12 mouse cellular contexts compared by ENCODE assay signal in genomic region chr10:20112026-20112973, GRCm38 (mm10). TPM values are rescaled to one million over a fixed set of nuclear protein-coding genes. Genes with fewer than 3 reads are reported as not detected.
DNase-seq lines count a peak whose midpoint lies in the region; ATAC-seq and TF ChIP-seq lines count a peak whose summit lies in the region.
"Had no signal": no experiment of that assay in that cellular context is flagged by ENCODE, and none has a peak within 500 bp of the region (broad histone marks: within the 10 kb centered on the region; RNA-seq: fewer than 3 reads in every experiment).

No protein-coding gene starts in this region.

- peak; percentile 53 for DNase-seq in limb, embryonic 14.5 days (ENCODE audit: low spot score)
- no peak for DNase-seq in limb, embryonic 10.5 days (ENCODE audit: low spot score)
- DNase-seq in brain, adult 2 months (ENCODE audit: low read depth, low spot score): peak; percentile 69
- peak; percentile 48 for DNase-seq in cerebellum, adult 11-12 months
- DNase-seq in left cerebral cortex, postnatal 25 days (ENCODE audit: low spot score in 2 of 2): peak; percentile 36 to 55
- DNase-seq in thymus, adult 2 months: no peak
- DNase-seq in spleen, adult 18-20 months: no peak
- no peak for DNase-seq in urinary bladder, postnatal 10 days (ENCODE audit: low spot score)
- DNase-seq: adrenal gland, adult 8-10 months; thymus, adult 18-20 months had no signal

- WGBS in limb, embryonic 14.5 days: 68% methylated on average over 18 of the region's 18 CpGs
- WGBS in limb, embryonic 10.5 days: 84% methylated on average over 18 of the region's 18 CpGs
- WGBS in thymus, adult 2 months: 93% methylated on average over 18 of the region's 18 CpGs

- H3K4me1 ChIP-seq in limb, embryonic 14.5 days (ENCODE audit: control insufficient read depth, insufficient read depth, low read length): no peaks in the 10 kb centered on the region
- H3K4me1 ChIP-seq in limb, embryonic 10.5 days: 0 out of 2 replicates have a peak, but pooled peaks cover 2% of the 10 kb centered on the region
- peaks cover 10% of the 10 kb centered on the region for H3K4me1 ChIP-seq in thymus, adult 2 months (replicated peaks; ENCODE audit: control insufficient read depth, insufficient read depth, low read length)

- intact Hi-C loops in left cerebral cortex, postnatal 25 days (cut with DNase I): no loop called here

- no peaks in the 10 kb centered on the region for H3K27me3 ChIP-seq in limb, embryonic 14.5 days (ENCODE audit: control insufficient read depth, insufficient read depth, low read length)
- no peaks in the 10 kb centered on the region for H3K27me3 ChIP-seq in limb, embryonic 10.5 days (ENCODE audit: low read depth, poor library complexity, severe bottlenecking)
- no peaks in the 10 kb centered on the region for H3K27me3 ChIP-seq in thymus, adult 2 months (ENCODE audit: control insufficient read depth, insufficient read depth, low read length)
- H3K27me3 ChIP-seq: limb, embryonic 15.5 days; megakaryocyte, embryonic 14.5 days had no signal

- TF ChIP-seq CTCF in thymus, adult 2 months (IDR thresholded peaks at IDR 0.05; ENCODE audit: borderline replicate concordance, control insufficient read depth, extremely low read depth, insufficient read depth, low read length, poor library complexity): no peak

- H3K9ac ChIP-seq in limb, embryonic 14.5 days (ENCODE audit: low read depth, low read length, severe bottlenecking): no peak overlapping the region
- H3K9ac ChIP-seq: limb, embryonic 15.5 days had no signal

- no peak for TF ChIP-seq POLR2A in limb, embryonic 14.5 days (IDR thresholded peaks at IDR 0.05; ENCODE audit: borderline replicate concordance, extremely low read depth, insufficient read depth, insufficient read length)
- no peak for TF ChIP-seq POLR2A in thymus, adult 2 months (IDR thresholded peaks at IDR 0.05; ENCODE audit: control insufficient read depth, extremely low read depth, insufficient read depth, low read length, poor library complexity)

- no peak overlapping the region for H3K27ac ChIP-seq in limb, embryonic 14.5 days (replicated peaks; ENCODE audit: low read depth, low read length)
- H3K27ac ChIP-seq in limb, embryonic 10.5 days: no peak overlapping the region
- H3K27ac ChIP-seq in thymus, adult 2 months (ENCODE audit: control insufficient read depth, insufficient read depth, low read length): no peak overlapping the region
- H3K27ac ChIP-seq: limb, embryonic 15.5 days had no signal

- no peaks in the 10 kb centered on the region for H3K36me3 ChIP-seq in limb, embryonic 14.5 days (ENCODE audit: control insufficient read depth, insufficient read depth, low read length)
- H3K36me3 ChIP-seq in limb, embryonic 10.5 days: no peaks in the 10 kb centered on the region
- no peaks in the 10 kb centered on the region for H3K36me3 ChIP-seq in thymus, adult 2 months (ENCODE audit: control insufficient read depth, insufficient read depth, low read length)
- H3K36me3 ChIP-seq: limb, embryonic 15.5 days had no signal

- ATAC-seq in limb, embryonic 14.5 days (ENCODE audit: low FRiP score, low read depth): no peak

- no peaks in the 10 kb centered on the region for H3K9me3 ChIP-seq in limb, embryonic 14.5 days (ENCODE audit: control insufficient read depth, low read length)
- H3K9me3 ChIP-seq in limb, embryonic 10.5 days (replicated peaks): no peaks in the 10 kb centered on the region
- H3K9me3 ChIP-seq: limb, embryonic 15.5 days; megakaryocyte, embryonic 14.5 days had no signal

- H3K4me3 ChIP-seq in limb, embryonic 14.5 days (replicated peaks; ENCODE audit: low read length): no peak overlapping the region
- no peak overlapping the region for H3K4me3 ChIP-seq in limb, embryonic 10.5 days
- no peak overlapping the region for H3K4me3 ChIP-seq in thymus, adult 2 months (ENCODE audit: control insufficient read depth, insufficient read depth, low read length)
- H3K4me3 ChIP-seq: limb, embryonic 15.5 days had no signal

- H3K4me2 ChIP-seq in limb, embryonic 14.5 days (replicated peaks; ENCODE audit: low read depth, low read length, severe bottlenecking): no peak overlapping the region
- H3K4me2 ChIP-seq: limb, embryonic 15.5 days had no signal

RNA-seq across cellular contexts. Expression of gene Map7, which starts 36.0 kb away (rescaled TPM):
- polyA plus RNA-seq in limb, embryonic 14.5 days (2012; rRNA removed): 6.2 and 6.3 TPM in 2 replicates
- polyA plus RNA-seq in limb, embryonic 14.5 days (2014; fragmentation: Nextera tagmentation; extraction: Ambion mirVana): 8.6 and 9.7 TPM in 2 replicates
- polyA plus RNA-seq in limb, embryonic 10.5 days (2016; fragmentation: Nextera tagmentation; extraction: Ambion mirVana): 1.4 and 3.3 TPM in 2 replicates
- total RNA-seq in left cerebral cortex, postnatal 25 days (2021): 100 to 1,000 TPM in 1 of 2 experiments, 10 to 100 TPM in 1; 97.9 to 111 TPM
- 6.9 and 9.8 TPM in 2 replicates for polyA plus RNA-seq in thymus, adult 2 months (2012; rRNA removed)

Comparison
In these comparisons a context has a peak if more than half of its experiments do, and no peak if none do; other contexts are left out.
1. DNase-seq: peak in limb, embryonic 14.5 days (single experiment), brain, adult 2 months (single experiment), cerebellum, adult 11-12 months (single experiment) and left cerebral cortex, postnatal 25 days (2 of 2); none in limb, embryonic 10.5 days (single experiment), thymus, adult 2 months (single experiment), spleen, adult 18-20 months (0 of 2) and urinary bladder, postnatal 10 days (single experiment).